Mouse (Mus musculus) limb, embryonic 12.5 days (tissue): ENCODE measurements around the gene Gli1. TPM values are rescaled to one million over a fixed set of nuclear protein-coding genes. Genes with fewer than 3 reads are reported as not detected.

Experiments used
- ATAC-seq: fragments of 200-750 bp; cut with Nextera tagmentation; 2 replicates; pipeline ENCODE4 v1.8.0; 2017; ENCODE audit warnings: low read depth, moderate TSS enrichment; ENCODE audit not compliant: insufficient number of reproducible peaks, insufficient read depth, low FRiP score, low TSS enrichment
- H3K27ac ChIP-seq: fragments of 300-500 bp; sonication (generic); 2 replicates; pipeline ENCODE4 v1.5.1; 2016; ENCODE audit warnings: mild to moderate bottlenecking, moderate library complexity
- H3K27me3 ChIP-seq: fragments of 300-500 bp; sonication (generic); 2 replicates; pipeline ENCODE4 v1.6.1; 2016; ENCODE audit warnings: mild to moderate bottlenecking, moderate library complexity
- H3K36me3 ChIP-seq: fragments of 300-500 bp; sonication (generic); 2 replicates; pipeline ENCODE4 v1.6.1; 2016; ENCODE audit warnings: mild to moderate bottlenecking, moderate library complexity
- H3K4me1 ChIP-seq: fragments of 300-500 bp; sonication (generic); replicated peaks from 2 replicates; pipeline ENCODE4 v1.6.1; 2016
- H3K4me2 ChIP-seq: fragments of 300-500 bp; sonication (generic); 2 replicates; pipeline ENCODE4 v1.6.1; 2016; ENCODE audit warnings: mild to moderate bottlenecking, moderate library complexity
- H3K4me3 ChIP-seq: fragments of 300-500 bp; sonication (generic); replicated peaks from 2 replicates; pipeline ENCODE4 v1.5.1; 2016; ENCODE audit warnings: mild to moderate bottlenecking
- H3K9ac ChIP-seq: fragments of 300-500 bp; sonication (generic); replicated peaks from 2 replicates; pipeline ENCODE4 v1.6.1; 2016; ENCODE audit warnings: mild to moderate bottlenecking, moderate library complexity
- H3K9me3 ChIP-seq: fragments of 300-500 bp; sonication (generic); 2 replicates; pipeline ENCODE4 v1.6.1; 2016; ENCODE audit warnings: mild to moderate bottlenecking, moderate library complexity
- WGBS: fragments of 180-500 bp; shearing (Covaris S2); methylation state at CpG from one replicate; pipeline ENCODE4 v1.1.7; 2016; 5-methylcytosine and 5-hydroxymethylcytosine counted together
- polyA plus RNA-seq: library from polyadenylated mRNA; unstranded; fragments of >200 nt; fragmentation: Nextera tagmentation; extraction: Ambion mirVana; gene quantifications from 2 replicates; pipeline ENCODE4 v1.2.1, GENCODE M21; 2016

Gene Gli1
- polyA plus RNA-seq, 1 experiment from 2014 or later = 11.0 TPM

- WGBS = 95% methylated on average over 11 of the region's 11 CpGs
- no peaks in the 10 kb centered on the region for H3K4me1 ChIP-seq
- H3K27me3 ChIP-seq = no peaks in the 10 kb centered on the region
- H3K9ac ChIP-seq = peak overlapping the region; percentile 18; the same call in 1 of the 2 replicates
- no peak for ATAC-seq
- no peaks in the 10 kb centered on the region for H3K9me3 ChIP-seq
- no peak overlapping the region for H3K27ac ChIP-seq
- H3K36me3 ChIP-seq = peaks cover 99% of the 10 kb centered on the region
- no peak overlapping the region for H3K4me3 ChIP-seq
- H3K4me2 ChIP-seq = no peak overlapping the region
Measured at GRCm38 (mm10) chr10:127303136-127303535, 38.6 kb downstream of the Gli1 start.

GRCm38 (mm10) chr10:127300361-127300760 is 41.4 kb downstream of the Gli1 start:
- Histone ChIP-seq H3K4me1 (no peaks in the 10 kb centered on the region), H3K36me3 (peaks cover 99% of the 10 kb centered on the region), H3K4me2 (no peak overlapping the region), H3K4me3 (no peak overlapping the region), H3K27ac (no peak overlapping the region), H3K27me3 (no peaks in the 10 kb centered on the region), H3K9me3 (no peaks in the 10 kb centered on the region), H3K9ac (no peak overlapping the region)
- WGBS = 97% methylated on average over 6 of the region's 6 CpGs
- ATAC-seq = no peak

- Histone ChIP-seq H3K4me2 (no peak overlapping the region), H3K27me3 (no peaks in the 10 kb centered on the region), H3K9ac (no peak overlapping the region), H3K27ac (no peak overlapping the region), H3K9me3 (no peaks in the 10 kb centered on the region), H3K36me3 (peaks cover 99% of the 10 kb centered on the region), H3K4me1 (peaks cover 8% of the 10 kb centered on the region), H3K4me3 (no peak overlapping the region)
- ATAC-seq = no peak
- WGBS = 93% methylated on average over 16 of the region's 16 CpGs
Measured at GRCm38 (mm10) chr10:127297015-127297871, 44.5 kb downstream of the Gli1 start.

- H3K4me2 ChIP-seq = no peak overlapping the region
- peaks cover 92% of the 10 kb centered on the region for H3K36me3 ChIP-seq
- H3K4me1 ChIP-seq = peaks cover 17% of the 10 kb centered on the region
- no peaks in the 10 kb centered on the region for H3K9me3 ChIP-seq
- no peak overlapping the region for H3K9ac ChIP-seq
- H3K27ac ChIP-seq = no peak overlapping the region
- 92% methylated on average over 24 of the region's 24 CpGs for WGBS
- no peak overlapping the region for H3K4me3 ChIP-seq
- H3K27me3 ChIP-seq = no peaks in the 10 kb centered on the region
- no peak for ATAC-seq
Measured at GRCm38 (mm10) chr10:127295986-127296794, 45.6 kb downstream of the Gli1 start.

GRCm38 (mm10) chr10:127294895-127295510 is 46.8 kb downstream of the Gli1 start:
- H3K27ac ChIP-seq = no peak overlapping the region
- peaks cover 17% of the 10 kb centered on the region for H3K4me1 ChIP-seq
- H3K9me3 ChIP-seq = no peaks in the 10 kb centered on the region
- no peaks in the 10 kb centered on the region for H3K27me3 ChIP-seq
- no peak overlapping the region for H3K4me3 ChIP-seq
- no peak for ATAC-seq
- H3K36me3 ChIP-seq = peaks cover 80% of the 10 kb centered on the region
- WGBS = 89% methylated on average over 10 of the region's 10 CpGs
- H3K9ac ChIP-seq = no peak overlapping the region
- H3K4me2 ChIP-seq = no peak overlapping the region

- Histone ChIP-seq H3K27ac (no peak overlapping the region), H3K4me3 (no peak overlapping the region), H3K4me1 (peaks cover 27% of the 10 kb centered on the region), H3K9ac (no peak overlapping the region), H3K4me2 (no peak overlapping the region), H3K9me3 (no peaks in the 10 kb centered on the region), H3K36me3 (peaks cover 66% of the 10 kb centered on the region), H3K27me3 (no peaks in the 10 kb centered on the region)
- ATAC-seq = no peak
- WGBS = 88% methylated on average over 3 of the region's 3 CpGs
Measured at GRCm38 (mm10) chr10:127293590-127294113, 48.1 kb downstream of the Gli1 start.

- no peak for ATAC-seq
- 85% methylated on average over 6 of the region's 6 CpGs for WGBS
- H3K27ac ChIP-seq = no peak overlapping the region
- no peak overlapping the region; the same call in 1 of the 2 replicates for H3K9ac ChIP-seq
- H3K4me2 ChIP-seq = no peak overlapping the region
- H3K4me3 ChIP-seq = no peak overlapping the region
- H3K36me3 ChIP-seq = peaks cover 61% of the 10 kb centered on the region
- no peaks in the 10 kb centered on the region for H3K27me3 ChIP-seq
- H3K9me3 ChIP-seq = no peaks in the 10 kb centered on the region
- peaks cover 27% of the 10 kb centered on the region for H3K4me1 ChIP-seq
Measured at GRCm38 (mm10) chr10:127292987-127293538, 48.7 kb downstream of the Gli1 start.

GRCm38 (mm10) chr10:127291881-127292638 is 49.7 kb downstream of the Gli1 start:
- Histone ChIP-seq H3K4me2 (peak overlapping the region; percentile 92), H3K9me3 (no peaks in the 10 kb centered on the region), H3K27ac (peak overlapping the region; percentile 98; the same call in 1 of the 2 replicates), H3K36me3 (peaks cover 56% of the 10 kb centered on the region), H3K27me3 (no peaks in the 10 kb centered on the region), H3K9ac (peak overlapping the region; percentile 63), H3K4me3 (peak overlapping the region; percentile 71), H3K4me1 (peaks cover 37% of the 10 kb centered on the region)
- ATAC-seq = no peak
- 50% methylated on average over 5 of the region's 5 CpGs for WGBS

GRCm38 (mm10) chr10:127290930-127291880 is 50.6 kb downstream of the Gli1 start:
- H3K27ac ChIP-seq = peak overlapping the region; percentile 98
- peak overlapping the region; percentile 63 for H3K9ac ChIP-seq
- no peaks in the 10 kb centered on the region for H3K27me3 ChIP-seq
- peak overlapping the region; percentile 92 for H3K4me2 ChIP-seq
- no peaks in the 10 kb centered on the region for H3K9me3 ChIP-seq
- peak overlapping the region; percentile 71 for H3K4me3 ChIP-seq
- ATAC-seq = peak; percentile 61
- WGBS = 4% methylated on average over 19 of the region's 19 CpGs
- peaks cover 45% of the 10 kb centered on the region for H3K4me1 ChIP-seq
- H3K36me3 ChIP-seq = peaks cover 56% of the 10 kb centered on the region
